In the genomic region with DNA sequence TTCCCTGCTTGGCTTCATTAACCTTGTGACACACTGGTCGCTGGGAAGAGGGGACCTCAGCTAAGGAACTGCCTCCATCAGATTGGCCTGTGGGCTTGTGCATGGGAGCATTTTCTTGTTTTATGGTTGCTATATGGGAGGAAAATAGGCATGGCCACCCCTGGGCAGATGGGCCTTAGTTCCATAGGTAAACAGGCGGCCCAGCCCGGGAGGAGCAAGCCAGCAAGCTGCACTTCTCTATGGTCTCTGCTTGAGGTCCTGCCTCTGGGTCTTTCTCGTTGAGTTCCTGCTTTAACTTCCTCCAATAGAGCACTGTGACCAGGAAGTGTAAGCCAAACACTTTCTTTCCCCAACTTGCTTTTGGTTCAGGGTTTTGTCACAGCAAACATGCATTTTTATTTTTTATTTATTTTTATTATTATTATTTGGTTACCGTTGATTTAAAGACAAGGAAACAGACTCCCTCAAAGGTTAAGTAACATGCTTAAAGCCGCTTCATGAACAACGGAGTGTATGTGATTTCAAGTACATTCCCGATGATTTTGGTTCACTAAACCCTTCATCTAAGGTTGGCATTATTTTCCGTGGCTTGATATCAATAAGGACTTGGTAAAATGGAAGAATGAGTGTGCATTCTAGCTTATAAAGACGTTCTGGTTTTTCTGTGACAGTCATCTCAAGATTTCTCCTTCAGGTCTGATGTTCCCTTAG, we compare ENCODE assay signal across 8 mouse cellular contexts. TPM values are rescaled to one million over a fixed set of nuclear protein-coding genes. Genes with fewer than 3 reads are reported as not detected.
DNase-seq lines count a peak whose midpoint lies in the region; ATAC-seq lines count a peak whose summit lies in the region.

No protein-coding gene starts in this region.

- 0 out of 2 replicates have a peak, but pooled peaks cover 6% of the 10 kb centered on the region for H3K4me1 ChIP-seq in neural tube, embryonic 11.5 days (ENCODE audit: control insufficient read depth, insufficient read depth, low read length)
- H3K4me1 ChIP-seq in heart, embryonic 12.5 days (replicated peaks) = peaks cover 21% of the 10 kb centered on the region
- H3K4me1 ChIP-seq in limb, embryonic 15.5 days = peaks cover 7% of the 10 kb centered on the region; the same call in 1 of the 2 replicates
- peaks cover 25% of the 10 kb centered on the region for H3K4me1 ChIP-seq in midbrain, embryonic 15.5 days

- peak overlapping the region; percentile 71 for H3K4me3 ChIP-seq in neural tube, embryonic 11.5 days (ENCODE audit: low read depth, low read length)
- peak overlapping the region; percentile 65 for H3K4me3 ChIP-seq in heart, embryonic 12.5 days
- H3K4me3 ChIP-seq in limb, embryonic 15.5 days = peak overlapping the region; percentile 76
- H3K4me3 ChIP-seq in midbrain, embryonic 15.5 days = peak overlapping the region; percentile 77

- H3K36me3 ChIP-seq in neural tube, embryonic 11.5 days (ENCODE audit: control insufficient read depth, insufficient read depth, low read length) = no peaks in the 10 kb centered on the region
- no peaks in the 10 kb centered on the region; the same call in none of the 2 replicates for H3K36me3 ChIP-seq in heart, embryonic 12.5 days
- H3K36me3 ChIP-seq in limb, embryonic 15.5 days = no peaks in the 10 kb centered on the region
- no peaks in the 10 kb centered on the region for H3K36me3 ChIP-seq in midbrain, embryonic 15.5 days (replicated peaks)

- 60% methylated on average over 10 of the region's 10 CpGs for WGBS in neural tube, embryonic 11.5 days
- 58% methylated on average over 10 of the region's 10 CpGs for WGBS in heart, embryonic 12.5 days
- 61% methylated on average over 10 of the region's 10 CpGs for WGBS in limb, embryonic 15.5 days
- WGBS in midbrain, embryonic 15.5 days = 67% methylated on average over 10 of the region's 10 CpGs

- no peaks in the 10 kb centered on the region for H3K9me3 ChIP-seq in neural tube, embryonic 11.5 days (ENCODE audit: control insufficient read depth, low read length)
- no peaks in the 10 kb centered on the region for H3K9me3 ChIP-seq in heart, embryonic 12.5 days (replicated peaks)
- H3K9me3 ChIP-seq in limb, embryonic 15.5 days = no peaks in the 10 kb centered on the region
- no peaks in the 10 kb centered on the region for H3K9me3 ChIP-seq in midbrain, embryonic 15.5 days

- no peak overlapping the region for H3K27ac ChIP-seq in neural tube, embryonic 11.5 days (ENCODE audit: low read depth, low read length)
- H3K27ac ChIP-seq in heart, embryonic 12.5 days (ENCODE audit: poor library complexity, severe bottlenecking) = peak overlapping the region; percentile 95
- peak overlapping the region; percentile 93 for H3K27ac ChIP-seq in limb, embryonic 15.5 days
- peak overlapping the region; percentile 91 for H3K27ac ChIP-seq in midbrain, embryonic 15.5 days

- no peaks in the 10 kb centered on the region for H3K27me3 ChIP-seq in neural tube, embryonic 11.5 days (ENCODE audit: control insufficient read depth, insufficient read depth, low read length)
- H3K27me3 ChIP-seq in heart, embryonic 12.5 days (replicated peaks) = no peaks in the 10 kb centered on the region
- H3K27me3 ChIP-seq in limb, embryonic 15.5 days = no peaks in the 10 kb centered on the region
- no peaks in the 10 kb centered on the region for H3K27me3 ChIP-seq in midbrain, embryonic 15.5 days (replicated peaks)

- ATAC-seq in neural tube, embryonic 11.5 days (ENCODE audit: insufficient read depth, low FRiP score, low TSS enrichment) = peak; percentile 56
- ATAC-seq in heart, embryonic 12.5 days (ENCODE audit: insufficient number of reproducible peaks, low FRiP score) = peak; percentile 50; the same call in 1 of the 2 replicates
- no peak for ATAC-seq in limb, embryonic 15.5 days (ENCODE audit: insufficient number of reproducible peaks, low FRiP score, low TSS enrichment, low read depth)
- peak; percentile 73 for ATAC-seq in midbrain, embryonic 15.5 days (replicated peaks)

- H3K9ac ChIP-seq in neural tube, embryonic 11.5 days (ENCODE audit: low read length) = peak overlapping the region; percentile 65
- peak overlapping the region; percentile 65 for H3K9ac ChIP-seq in heart, embryonic 12.5 days
- H3K9ac ChIP-seq in limb, embryonic 15.5 days = peak overlapping the region; percentile 62
- H3K9ac ChIP-seq in midbrain, embryonic 15.5 days = peak overlapping the region; percentile 52

- no peak for DNase-seq in neural tube, embryonic 11.5 days (ENCODE audit: low spot score)
- no peak for DNase-seq in neural tube, embryonic 10.5 days (ENCODE audit: extremely low spot score, low spot score)
- peak; percentile 17 for DNase-seq in c-Kit-positive CD71-negative TER-119-negative erythroid progenitor cells, embryonic 14.5 days (ENCODE audit: low read depth)
- no peak for DNase-seq in cerebellum, postnatal 4 days (ENCODE audit: low spot score in 2 of 2)
- DNase-seq in yolk sac, embryonic 10.5 days (ENCODE audit: low spot score) = no peak

- peak overlapping the region; percentile 52 for H3K4me2 ChIP-seq in neural tube, embryonic 11.5 days (ENCODE audit: low read depth)
- H3K4me2 ChIP-seq in heart, embryonic 12.5 days = peak overlapping the region; percentile 88
- peak overlapping the region; percentile 69 for H3K4me2 ChIP-seq in limb, embryonic 15.5 days
- peak overlapping the region; percentile 64 for H3K4me2 ChIP-seq in midbrain, embryonic 15.5 days

RNA-seq across cellular contexts. Expression of a gene that starts 0.7 kb away (rescaled TPM):
- 17.0 and 18.2 TPM in 2 replicates for polyA plus RNA-seq in neural tube, embryonic 11.5 days (2014; fragmentation: Nextera tagmentation; extraction: Ambion mirVana)
- polyA plus RNA-seq in heart, embryonic 12.5 days (2016; fragmentation: Nextera tagmentation; extraction: Ambion mirVana) = 50.3 and 52.7 TPM in 2 replicates
- polyA plus RNA-seq in limb, embryonic 15.5 days (2015; fragmentation: Nextera tagmentation; extraction: Ambion mirVana) = 24.0 and 37.2 TPM in 2 replicates
- 15.8 and 17.6 TPM in 2 replicates for polyA plus RNA-seq in midbrain, embryonic 15.5 days (2015; fragmentation: Nextera tagmentation; extraction: Ambion mirVana)

RNA-seq across cellular contexts. Expression of a gene that starts 50.6 kb away (rescaled TPM):
- polyA plus RNA-seq in neural tube, embryonic 11.5 days (2014; fragmentation: Nextera tagmentation; extraction: Ambion mirVana) = 6.6 and 6.9 TPM in 2 replicates
- 22.5 and 24.0 TPM in 2 replicates for polyA plus RNA-seq in heart, embryonic 12.5 days (2016; fragmentation: Nextera tagmentation; extraction: Ambion mirVana)
- 12.6 and 15.6 TPM in 2 replicates for polyA plus RNA-seq in limb, embryonic 15.5 days (2015; fragmentation: Nextera tagmentation; extraction: Ambion mirVana)
- 6.5 and 6.8 TPM in 2 replicates for polyA plus RNA-seq in midbrain, embryonic 15.5 days (2015; fragmentation: Nextera tagmentation; extraction: Ambion mirVana)
